Mouse (Mus musculus): ENCODE results near the gene Olfr319.

DNA sequence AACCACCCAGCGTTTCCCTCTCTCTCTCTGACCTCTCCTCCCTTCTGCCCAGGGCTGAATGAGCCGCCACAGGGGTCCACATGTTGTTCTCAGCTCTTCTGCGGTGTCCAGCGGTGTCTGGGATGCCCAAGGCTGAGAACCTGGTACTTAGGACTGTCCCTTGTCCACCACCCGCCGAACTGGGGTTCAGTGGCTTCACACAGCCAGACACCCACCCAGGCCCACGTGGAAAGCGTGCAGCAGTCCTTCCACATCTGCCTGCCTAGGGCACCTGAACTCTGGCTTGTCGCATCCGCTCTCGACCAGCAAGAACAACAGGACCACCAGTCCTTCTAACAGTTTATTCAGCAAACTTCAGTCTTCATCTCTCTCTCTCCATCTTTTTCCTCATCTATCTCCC is 10.1 kb downstream of the Olfr319 start:
- TF ChIP-seq POLR2A (IDR thresholded peaks at IDR 0.05; ENCODE audit: insufficient read depth, low read depth, low read length) (no peak), CTCF (IDR thresholded peaks at IDR 0.05; ENCODE audit: insufficient read depth, low read depth, low read length) (no peak)
